Mouse (Mus musculus): Measurements from ENCODE around the gene Efr3b. TPM values are rescaled to one million over a fixed set of nuclear protein-coding genes. Genes with fewer than 3 reads are reported as not detected.
A peak's percentile ranks its signal among the peaks of the same experiment; 100 is the strongest.

Gene Efr3b
- polyA plus RNA-seq, 1 experiment, result 0.97 TPM

DNA sequence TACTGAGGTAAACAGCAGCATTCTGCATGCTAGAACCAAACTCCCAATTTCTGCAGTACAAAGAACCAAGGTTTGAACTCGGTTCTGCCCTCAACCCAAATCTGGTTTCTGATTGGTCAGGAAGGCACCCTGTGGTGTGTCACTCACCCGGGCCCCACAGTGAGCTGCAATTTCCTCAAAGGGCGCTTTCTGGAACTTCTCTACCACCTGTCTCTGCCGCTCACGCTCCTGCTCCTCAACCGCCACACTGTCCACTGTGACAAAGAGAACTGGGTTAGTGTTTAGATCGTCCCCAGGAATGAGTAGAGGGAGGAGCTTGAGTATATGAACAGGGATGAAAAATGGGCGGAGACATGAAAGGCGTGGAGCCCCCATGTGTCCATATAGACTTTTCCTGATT, 70.3 kb downstream of the Efr3b start:
- DNase-seq (ENCODE audit: low read depth in 1 of 2, low spot score in 2 of 2), result no peak
- no peaks in the 10 kb centered on the region for H3K36me3 ChIP-seq (ENCODE audit: control insufficient read depth, insufficient read depth, low read length)
- H3K4me1 ChIP-seq (ENCODE audit: control insufficient read depth, insufficient read depth, insufficient read length), result no peaks in the 10 kb centered on the region
- TF ChIP-seq CTCF (IDR thresholded peaks at IDR 0.05; ENCODE audit: extremely low read depth, insufficient read depth, insufficient read length, insufficient replicate concordance) (no peak), POLR2A (IDR thresholded peaks at IDR 0.05; ENCODE audit: low read depth, low read length) (no peak)
- H3K27me3 ChIP-seq (ENCODE audit: control insufficient read depth, insufficient read depth, low read length), result no peaks in the 10 kb centered on the region
- no peak overlapping the region for H3K27ac ChIP-seq (ENCODE audit: insufficient read depth, low read length)
- no peak overlapping the region for H3K4me3 ChIP-seq (ENCODE audit: extremely low read depth, insufficient read depth, insufficient read length)
- 46% methylated on average over 9 of the region's 9 CpGs for WGBS

DNA sequence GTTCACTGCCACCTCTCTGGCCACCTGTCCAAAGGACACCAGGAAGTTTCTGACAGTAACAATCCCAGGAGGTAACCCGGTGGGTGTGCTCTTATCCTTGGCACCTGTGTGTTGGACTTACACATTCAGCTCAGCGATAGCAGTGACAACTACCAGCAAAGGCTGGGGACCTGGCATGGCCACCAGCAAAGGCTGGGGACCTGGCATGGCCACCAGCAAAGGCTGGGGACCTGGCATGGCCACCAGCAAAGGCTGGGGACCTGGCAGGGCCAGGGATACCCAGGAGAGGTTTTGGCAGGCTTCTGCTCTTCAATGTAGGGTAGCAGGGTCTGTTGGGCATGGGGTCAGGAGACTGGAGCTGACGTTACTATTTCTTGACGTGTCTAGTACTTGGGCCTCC, 71.5 kb downstream of the Efr3b start:
- TF ChIP-seq POLR2A (IDR thresholded peaks at IDR 0.05; ENCODE audit: low read depth, low read length), result no peak
- TF ChIP-seq CTCF (IDR thresholded peaks at IDR 0.05; ENCODE audit: extremely low read depth, insufficient read depth, insufficient read length, insufficient replicate concordance), result no peak
- Histone ChIP-seq H3K27me3 (ENCODE audit: control insufficient read depth, insufficient read depth, low read length) (no peaks in the 10 kb centered on the region), H3K27ac (ENCODE audit: insufficient read depth, low read length) (no peak overlapping the region), H3K4me3 (ENCODE audit: extremely low read depth, insufficient read depth, insufficient read length) (no peak overlapping the region), H3K4me1 (ENCODE audit: control insufficient read depth, insufficient read depth, insufficient read length) (no peaks in the 10 kb centered on the region), H3K36me3 (ENCODE audit: control insufficient read depth, insufficient read depth, low read length) (no peaks in the 10 kb centered on the region)
- no peak for DNase-seq (ENCODE audit: low read depth in 1 of 2, low spot score in 2 of 2)
- 92% methylated on average over 4 of the region's 4 CpGs for WGBS

DNA sequence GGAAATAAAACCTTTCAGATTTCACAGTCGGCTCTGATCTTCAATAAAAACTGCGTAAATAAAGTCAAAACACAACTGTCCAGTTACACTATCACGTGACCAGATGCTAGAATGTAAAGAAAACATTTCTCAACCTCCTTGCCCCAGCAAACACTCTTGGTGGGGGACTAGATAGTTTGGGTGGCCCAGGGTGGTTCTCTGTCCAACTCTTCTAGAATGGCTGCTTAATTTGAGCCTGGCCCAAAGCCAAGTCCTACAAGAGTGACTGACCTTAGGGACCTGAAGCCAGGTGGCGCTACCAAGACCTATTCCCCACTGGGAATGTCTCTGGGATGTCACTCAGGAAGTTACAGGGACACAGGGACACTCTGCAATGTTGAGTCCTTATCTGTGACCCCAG, 78.2 kb downstream of the Efr3b start:
- WGBS, result 76% methylated on average over 4 of the region's 4 CpGs
- no peaks in the 10 kb centered on the region for H3K27me3 ChIP-seq (ENCODE audit: control insufficient read depth, insufficient read depth, low read length)
- no peaks in the 10 kb centered on the region for H3K36me3 ChIP-seq (ENCODE audit: control insufficient read depth, insufficient read depth, low read length)
- peaks cover 3% of the 10 kb centered on the region; the same call in 1 of the 2 replicates for H3K4me1 ChIP-seq (ENCODE audit: control insufficient read depth, insufficient read depth, insufficient read length)
- DNase-seq (ENCODE audit: low read depth in 1 of 2, low spot score in 2 of 2), result no peak
- H3K4me3 ChIP-seq (ENCODE audit: extremely low read depth, insufficient read depth, insufficient read length), result peak overlapping the region; percentile 64; the same call in 1 of the 2 replicates
- TF ChIP-seq CTCF (IDR thresholded peaks at IDR 0.05; ENCODE audit: extremely low read depth, insufficient read depth, insufficient read length, insufficient replicate concordance) (no peak), POLR2A (IDR thresholded peaks at IDR 0.05; ENCODE audit: low read depth, low read length) (no peak)
- no peak overlapping the region for H3K27ac ChIP-seq (ENCODE audit: insufficient read depth, low read length)

DNA sequence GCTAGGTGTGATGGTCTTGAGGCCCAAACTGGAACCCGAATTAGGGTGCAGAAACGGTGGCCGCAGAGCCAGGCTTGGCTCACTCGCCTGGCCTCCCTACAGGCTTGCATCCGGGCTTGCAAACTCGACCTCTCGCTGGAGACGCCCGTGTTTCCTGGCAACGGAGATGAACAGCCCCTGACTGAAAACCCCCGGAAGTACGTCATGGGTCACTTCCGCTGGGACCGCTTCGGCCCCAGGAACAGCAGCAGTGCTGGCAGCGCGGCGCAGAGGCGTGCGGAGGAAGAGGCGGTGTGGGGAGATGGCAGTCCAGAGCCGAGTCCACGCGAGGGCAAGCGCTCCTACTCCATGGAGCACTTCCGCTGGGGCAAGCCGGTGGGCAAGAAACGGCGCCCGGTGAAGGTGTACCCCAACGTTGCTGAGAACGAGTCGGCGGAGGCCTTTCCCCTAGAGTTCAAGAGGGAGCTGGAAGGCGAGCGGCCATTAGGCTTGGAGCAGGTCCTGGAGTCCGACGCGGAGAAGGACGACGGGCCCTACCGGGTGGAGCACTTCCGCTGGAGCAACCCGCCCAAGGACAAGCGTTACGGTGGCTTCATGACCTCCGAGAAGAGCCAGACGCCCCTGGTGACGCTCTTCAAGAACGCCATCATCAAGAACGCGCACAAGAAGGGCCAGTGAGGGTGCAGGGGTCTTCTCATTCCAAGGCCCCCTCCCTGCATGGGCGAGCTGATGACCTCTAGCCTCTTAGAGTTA, 78.7 kb downstream of the Efr3b start:
- peaks cover 3% of the 10 kb centered on the region; the same call in 1 of the 2 replicates for H3K4me1 ChIP-seq (ENCODE audit: control insufficient read depth, insufficient read depth, insufficient read length)
- peak overlapping the region; percentile 72 for H3K27ac ChIP-seq (ENCODE audit: insufficient read depth, low read length)
- peaks cover under 1% of the 10 kb centered on the region; the same call in 1 of the 2 replicates for H3K27me3 ChIP-seq (ENCODE audit: control insufficient read depth, insufficient read depth, low read length)
- no peaks in the 10 kb centered on the region for H3K36me3 ChIP-seq (ENCODE audit: control insufficient read depth, insufficient read depth, low read length)
- DNase-seq (ENCODE audit: low read depth in 1 of 2, low spot score in 2 of 2), result peak; percentile 81 to 86
- H3K4me3 ChIP-seq (ENCODE audit: extremely low read depth, insufficient read depth, insufficient read length), result peak overlapping the region; percentile 64
- WGBS, result 4% methylated on average over 53 of the region's 53 CpGs
- TF ChIP-seq CTCF (IDR thresholded peaks at IDR 0.05; ENCODE audit: extremely low read depth, insufficient read depth, insufficient read length, insufficient replicate concordance) (no peak), POLR2A (IDR thresholded peaks at IDR 0.05; ENCODE audit: low read depth, low read length) (peak; percentile 92)

DNA sequence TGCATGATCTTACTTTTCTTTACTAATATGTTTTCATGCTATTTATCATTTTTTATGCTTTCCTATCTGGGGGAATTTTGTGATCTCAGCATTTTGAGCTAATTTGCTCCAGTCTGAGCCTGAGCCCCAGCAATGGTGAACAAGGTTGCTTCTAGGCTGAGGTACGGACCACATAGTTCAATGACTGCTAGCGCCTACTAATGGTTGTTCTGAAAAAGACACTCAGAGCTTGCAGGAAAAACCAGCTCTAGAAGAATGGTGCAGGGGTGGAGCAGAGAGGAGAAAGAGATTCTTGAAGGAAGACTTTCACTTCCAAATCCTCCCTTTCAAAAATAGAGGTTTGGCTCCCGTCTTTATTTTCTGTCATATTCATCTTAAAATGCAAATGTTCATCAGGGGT, 82.4 kb downstream of the Efr3b start:
- DNase-seq (ENCODE audit: low read depth in 1 of 2, low spot score in 2 of 2), result no peak
- TF ChIP-seq CTCF (IDR thresholded peaks at IDR 0.05; ENCODE audit: extremely low read depth, insufficient read depth, insufficient read length, insufficient replicate concordance) (no peak), POLR2A (IDR thresholded peaks at IDR 0.05; ENCODE audit: low read depth, low read length) (no peak)

DNA sequence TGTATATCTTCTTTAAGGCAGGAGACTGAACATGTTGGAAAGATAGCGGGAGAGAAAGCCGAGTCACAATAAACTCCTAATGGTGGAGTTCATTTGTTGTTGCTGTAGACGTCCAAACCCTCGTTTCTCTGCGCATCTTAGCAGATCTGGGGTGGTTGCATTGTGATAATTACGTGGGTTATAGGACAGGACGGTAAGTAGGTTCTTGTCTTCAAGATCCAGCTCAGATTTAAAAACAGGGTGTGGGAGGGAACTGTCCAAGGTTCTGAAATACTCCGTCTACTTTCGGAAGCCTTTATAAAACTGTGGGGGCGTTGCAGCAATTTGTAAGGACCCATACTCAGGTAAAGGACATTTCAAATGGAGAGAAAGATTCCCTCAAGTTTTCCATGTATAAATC, 83.3 kb downstream of the Efr3b start:
- no peak for DNase-seq (ENCODE audit: low read depth in 1 of 2, low spot score in 2 of 2)
- peaks cover 2% of the 10 kb centered on the region; the same call in 1 of the 2 replicates for H3K27me3 ChIP-seq (ENCODE audit: control insufficient read depth, insufficient read depth, low read length)
- no peaks in the 10 kb centered on the region; the same call in 1 of the 2 replicates for H3K4me1 ChIP-seq (ENCODE audit: control insufficient read depth, insufficient read depth, insufficient read length)
- H3K36me3 ChIP-seq (ENCODE audit: control insufficient read depth, insufficient read depth, low read length), result no peaks in the 10 kb centered on the region
- no peak overlapping the region for H3K4me3 ChIP-seq (ENCODE audit: extremely low read depth, insufficient read depth, insufficient read length)
- H3K27ac ChIP-seq (ENCODE audit: insufficient read depth, low read length), result no peak overlapping the region
- TF ChIP-seq CTCF (IDR thresholded peaks at IDR 0.05; ENCODE audit: extremely low read depth, insufficient read depth, insufficient read length, insufficient replicate concordance) (no peak), POLR2A (IDR thresholded peaks at IDR 0.05; ENCODE audit: low read depth, low read length) (no peak)
- 30% methylated on average over 10 of the region's 10 CpGs for WGBS

More for the DNA sequence above, 82.4 kb downstream of the Efr3b start:
- Histone ChIP-seq H3K27me3 (ENCODE audit: control insufficient read depth, insufficient read depth, low read length) (peaks cover 2% of the 10 kb centered on the region; the same call in 1 of the 2 replicates), H3K36me3 (ENCODE audit: control insufficient read depth, insufficient read depth, low read length) (no peaks in the 10 kb centered on the region), H3K4me1 (ENCODE audit: control insufficient read depth, insufficient read depth, insufficient read length) (peaks cover 3% of the 10 kb centered on the region; the same call in 1 of the 2 replicates), H3K27ac (ENCODE audit: insufficient read depth, low read length) (no peak overlapping the region), H3K4me3 (ENCODE audit: extremely low read depth, insufficient read depth, insufficient read length) (no peak overlapping the region)
- WGBS, result 18% methylated on average over 3 of the region's 3 CpGs

DNA sequence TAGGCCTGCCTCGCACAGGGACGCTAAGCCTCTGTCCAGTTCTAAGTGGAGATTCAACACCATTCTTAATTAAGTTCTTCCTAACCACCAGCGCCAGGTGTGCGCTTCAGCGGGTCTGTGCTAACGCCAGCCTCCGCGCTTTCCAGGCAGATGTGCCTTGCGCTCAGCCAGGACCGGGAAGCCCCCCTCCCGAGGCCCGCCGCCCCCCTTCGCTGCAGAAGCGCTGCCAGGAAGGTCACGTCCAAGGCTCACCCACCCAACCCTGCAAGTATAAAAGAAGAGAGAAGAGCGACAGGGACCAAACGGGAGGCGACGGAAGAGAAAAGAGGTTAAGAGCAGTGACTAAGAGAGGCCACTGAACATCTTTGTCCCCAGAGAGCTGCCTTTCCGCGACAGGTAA, 84.1 kb downstream of the Efr3b start, which contains the start of gene Pomc:
Gene Pomc, plus strand, starts transcription at position 301 of the 400 bp plus-strand sequence.
- Histone ChIP-seq H3K4me3 (ENCODE audit: extremely low read depth, insufficient read depth, insufficient read length) (no peak within 1 kb of the TSS), H3K4me1 (ENCODE audit: control insufficient read depth, insufficient read depth, insufficient read length) (no peaks in the 10 kb centered on the region), H3K27me3 (ENCODE audit: control insufficient read depth, insufficient read depth, low read length) (peaks cover 2% of the 10 kb centered on the region; the same call in 1 of the 2 replicates), H3K27ac (ENCODE audit: insufficient read depth, low read length) (no peak within 1 kb of the TSS), H3K36me3 (ENCODE audit: control insufficient read depth, insufficient read depth, low read length) (no peaks in the 10 kb centered on the region)
- DNase-seq (ENCODE audit: low read depth in 1 of 2, low spot score in 2 of 2), result no peak
- 29% methylated on average over 22 of the region's 22 CpGs for WGBS
- TF ChIP-seq POLR2A (IDR thresholded peaks at IDR 0.05; ENCODE audit: low read depth, low read length), result no peak
- TF ChIP-seq CTCF (IDR thresholded peaks at IDR 0.05; ENCODE audit: extremely low read depth, insufficient read depth, insufficient read length, insufficient replicate concordance), result no peak

Measured in spleen, adult 2 months (tissue).